Mouse (Mus musculus) erythroblast, embryonic 14.5 days (primary cell): ENCODE results near the gene Dock3.

Source experiments
- GATA1 ChIP-seq: IDR thresholded peaks from 2 replicates; pipeline ENCODE4 v1.6.1; 2012; ENCODE audit warnings: low read length, inconsistent platforms, mixed read lengths
- TAL1 ChIP-seq: IDR thresholded peaks from 3 replicates; pipeline ENCODE4 v1.6.1; 2012; ENCODE audit warnings: low read length, inconsistent platforms, mixed read lengths

- no peak for TF ChIP-seq GATA1
- TF ChIP-seq TAL1: no peak
These were observed 13.6 kb upstream of the Dock3 start for GRCm38 (mm10) chr9:107245311-107245710.
